Mouse (Mus musculus): Measurements from ENCODE around the gene 4922502D21Rik. TPM values are rescaled to one million over a fixed set of nuclear protein-coding genes. Genes with fewer than 3 reads are reported as not detected.

Gene 4922502D21Rik
- polyA plus RNA-seq, 1 experiment from 2014 or later: not detected

GRCm38 (mm10) chr6:129318395-129318794, 13.2 kb downstream of the 4922502D21Rik start:
- no peak for ATAC-seq
- H3K27ac ChIP-seq (ENCODE audit: low read length): no peak overlapping the region
- no peaks in the 10 kb centered on the region for H3K9me3 ChIP-seq (ENCODE audit: control insufficient read depth, low read length)
- H3K4me1 ChIP-seq (ENCODE audit: control insufficient read depth, insufficient read depth, low read length): no peaks in the 10 kb centered on the region
- no peak overlapping the region for H3K4me2 ChIP-seq (ENCODE audit: low read depth, low read length)
- H3K36me3 ChIP-seq (ENCODE audit: control insufficient read depth, insufficient read depth, low read length): no peaks in the 10 kb centered on the region
- no peak overlapping the region for H3K9ac ChIP-seq (ENCODE audit: low read depth, low read length)
- no peak overlapping the region for H3K4me3 ChIP-seq (ENCODE audit: low read length)
- WGBS: 60% methylated on average over 1 of the region's 1 CpGs
- no peaks in the 10 kb centered on the region for H3K27me3 ChIP-seq (replicated peaks; ENCODE audit: control insufficient read depth, insufficient read depth, low read length)

DNA sequence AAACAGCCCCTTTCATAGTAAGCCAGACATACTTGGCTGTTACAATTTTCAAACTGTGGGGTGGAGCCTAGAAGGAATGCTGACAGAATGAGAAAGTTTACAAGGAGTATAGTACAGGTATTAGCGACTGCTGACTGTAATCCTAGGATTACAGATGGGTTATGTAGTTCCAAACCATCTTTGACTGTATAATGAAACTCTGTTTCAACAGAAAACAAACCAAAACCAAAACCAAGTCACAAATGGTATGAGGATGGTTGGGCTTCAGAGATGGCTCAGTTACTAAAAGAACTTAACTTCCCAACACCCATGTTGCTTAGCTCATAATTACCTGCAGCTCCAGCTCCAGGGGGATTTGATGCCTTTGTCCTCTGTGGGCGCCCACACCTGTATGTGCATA, 15.1 kb downstream of the 4922502D21Rik start:
- no peak for ATAC-seq
- Histone ChIP-seq H3K27ac (ENCODE audit: low read length) (no peak overlapping the region), H3K36me3 (ENCODE audit: control insufficient read depth, insufficient read depth, low read length) (no peaks in the 10 kb centered on the region), H3K9me3 (ENCODE audit: control insufficient read depth, low read length) (no peaks in the 10 kb centered on the region), H3K9ac (ENCODE audit: low read depth, low read length) (no peak overlapping the region), H3K4me3 (ENCODE audit: low read length) (no peak overlapping the region), H3K4me1 (ENCODE audit: control insufficient read depth, insufficient read depth, low read length) (no peaks in the 10 kb centered on the region), H3K4me2 (ENCODE audit: low read depth, low read length) (no peak overlapping the region), H3K27me3 (replicated peaks; ENCODE audit: control insufficient read depth, insufficient read depth, low read length) (no peaks in the 10 kb centered on the region)
- 66% methylated on average over 2 of the region's 2 CpGs for WGBS

DNA sequence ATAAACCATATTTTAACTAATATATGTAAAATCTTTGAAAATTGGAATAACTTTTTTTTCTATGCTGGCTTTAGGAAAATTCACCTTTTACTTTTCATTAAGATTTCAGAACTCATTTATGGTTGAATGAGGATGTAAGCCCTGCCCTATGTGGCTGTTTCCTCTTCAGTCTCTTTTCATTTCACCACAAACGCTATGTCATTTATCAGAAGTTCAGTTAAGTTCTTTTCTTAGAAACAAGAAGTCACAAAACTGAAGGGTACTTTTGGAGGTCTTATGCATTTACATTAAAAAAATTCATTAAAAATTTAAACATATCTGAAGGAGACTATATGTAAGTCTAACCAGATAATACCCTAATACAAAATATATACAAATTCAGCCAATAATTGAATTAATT, 15.9 kb downstream of the 4922502D21Rik start:
- Histone ChIP-seq H3K4me3 (ENCODE audit: low read length) (no peak overlapping the region), H3K36me3 (ENCODE audit: control insufficient read depth, insufficient read depth, low read length) (no peaks in the 10 kb centered on the region), H3K27ac (ENCODE audit: low read length) (no peak overlapping the region), H3K4me1 (ENCODE audit: control insufficient read depth, insufficient read depth, low read length) (no peaks in the 10 kb centered on the region), H3K9me3 (ENCODE audit: control insufficient read depth, low read length) (no peaks in the 10 kb centered on the region), H3K9ac (ENCODE audit: low read depth, low read length) (no peak overlapping the region), H3K4me2 (ENCODE audit: low read depth, low read length) (no peak overlapping the region), H3K27me3 (replicated peaks; ENCODE audit: control insufficient read depth, insufficient read depth, low read length) (no peaks in the 10 kb centered on the region)
- ATAC-seq: no peak
- 90% methylated on average over 1 of the region's 1 CpGs for whole genome bisulfite sequencing

- Histone ChIP-seq H3K27ac (ENCODE audit: low read length) (no peak overlapping the region), H3K4me2 (ENCODE audit: low read depth, low read length) (no peak overlapping the region), H3K9ac (ENCODE audit: low read depth, low read length) (no peak overlapping the region), H3K4me3 (ENCODE audit: low read length) (no peak overlapping the region), H3K27me3 (replicated peaks; ENCODE audit: control insufficient read depth, insufficient read depth, low read length) (no peaks in the 10 kb centered on the region), H3K36me3 (ENCODE audit: control insufficient read depth, insufficient read depth, low read length) (no peaks in the 10 kb centered on the region), H3K9me3 (ENCODE audit: control insufficient read depth, low read length) (no peaks in the 10 kb centered on the region), H3K4me1 (ENCODE audit: control insufficient read depth, insufficient read depth, low read length) (no peaks in the 10 kb centered on the region)
- ATAC-seq: no peak
- WGBS: 90% methylated on average over 3 of the region's 3 CpGs
These were observed 16.9 kb downstream of the 4922502D21Rik start for GRCm38 (mm10) chr6:129314655-129315168.

DNA sequence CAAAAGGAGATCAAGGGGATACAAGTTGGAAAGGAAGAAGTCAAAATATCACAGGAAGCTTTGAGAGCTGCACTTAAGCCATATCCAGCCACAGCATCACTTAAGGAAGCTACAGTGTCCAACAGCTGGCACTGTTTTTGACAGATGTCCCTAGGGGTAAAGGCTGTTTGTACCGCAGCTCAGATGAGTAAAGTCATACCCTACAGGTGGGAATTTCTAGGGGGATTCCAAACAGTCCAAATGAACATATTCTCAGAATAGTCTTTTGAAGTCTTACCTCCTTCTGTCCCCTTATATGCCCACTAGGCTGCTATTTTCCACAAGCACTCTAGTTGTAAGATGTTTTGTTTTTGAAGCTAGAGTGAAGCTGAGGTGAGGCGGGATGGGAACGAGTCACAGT, 19.1 kb downstream of the 4922502D21Rik start:
- Histone ChIP-seq H3K27me3 (replicated peaks; ENCODE audit: control insufficient read depth, insufficient read depth, low read length) (no peaks in the 10 kb centered on the region), H3K9ac (ENCODE audit: low read depth, low read length) (no peak overlapping the region), H3K4me2 (ENCODE audit: low read depth, low read length) (no peak overlapping the region), H3K4me1 (ENCODE audit: control insufficient read depth, insufficient read depth, low read length) (no peaks in the 10 kb centered on the region), H3K36me3 (ENCODE audit: control insufficient read depth, insufficient read depth, low read length) (no peaks in the 10 kb centered on the region), H3K9me3 (ENCODE audit: control insufficient read depth, low read length) (no peaks in the 10 kb centered on the region), H3K4me3 (ENCODE audit: low read length) (no peak overlapping the region), H3K27ac (ENCODE audit: low read length) (no peak overlapping the region)
- WGBS: 79% methylated on average over 3 of the region's 3 CpGs
- ATAC-seq: no peak

DNA sequence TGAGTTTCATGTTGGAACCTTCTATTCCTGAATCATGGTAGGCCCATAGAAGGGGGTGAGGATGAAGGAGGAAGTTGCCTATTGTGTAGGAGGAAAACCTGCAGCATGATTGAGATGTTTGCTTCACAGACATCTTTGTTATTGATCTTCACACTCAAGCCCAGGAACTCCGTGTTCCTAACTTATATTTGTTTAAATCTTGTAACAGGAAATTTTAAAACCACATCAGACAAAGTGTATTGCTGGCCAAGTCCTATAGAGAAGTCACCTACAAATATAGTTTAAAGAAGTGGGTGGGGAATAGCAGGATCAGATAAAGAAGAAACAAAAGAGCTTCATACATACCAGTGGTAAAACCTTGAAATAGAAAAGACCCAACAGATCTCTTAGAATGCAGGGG, 27.4 kb downstream of the 4922502D21Rik start:
- H3K4me2 ChIP-seq (ENCODE audit: low read depth, low read length): no peak overlapping the region
- WGBS: 50% methylated on average over 1 of the region's 1 CpGs
- no peaks in the 10 kb centered on the region for H3K36me3 ChIP-seq (ENCODE audit: control insufficient read depth, insufficient read depth, low read length)

GRCm38 (mm10) chr6:129288708-129289107, 42.9 kb downstream of the 4922502D21Rik start:
- Histone ChIP-seq H3K9ac (ENCODE audit: low read depth, low read length) (no peak overlapping the region), H3K4me3 (ENCODE audit: low read length) (no peak overlapping the region), H3K9me3 (ENCODE audit: control insufficient read depth, low read length) (no peaks in the 10 kb centered on the region), H3K4me1 (ENCODE audit: control insufficient read depth, insufficient read depth, low read length) (no peaks in the 10 kb centered on the region), H3K27ac (ENCODE audit: low read length) (no peak overlapping the region), H3K27me3 (replicated peaks; ENCODE audit: control insufficient read depth, insufficient read depth, low read length) (no peaks in the 10 kb centered on the region), H3K4me2 (ENCODE audit: low read depth, low read length) (no peak overlapping the region), H3K36me3 (ENCODE audit: control insufficient read depth, insufficient read depth, low read length) (no peaks in the 10 kb centered on the region)
- ATAC-seq: no peak

More for the DNA sequence above, 27.4 kb downstream of the 4922502D21Rik start:
- no peak for ATAC-seq
- H3K4me1 ChIP-seq (ENCODE audit: control insufficient read depth, insufficient read depth, low read length): no peaks in the 10 kb centered on the region
- H3K9me3 ChIP-seq (ENCODE audit: control insufficient read depth, low read length): no peaks in the 10 kb centered on the region
- no peaks in the 10 kb centered on the region for H3K27me3 ChIP-seq (replicated peaks; ENCODE audit: control insufficient read depth, insufficient read depth, low read length)
- H3K4me3 ChIP-seq (ENCODE audit: low read length): no peak overlapping the region
- no peak overlapping the region for H3K9ac ChIP-seq (ENCODE audit: low read depth, low read length)
- H3K27ac ChIP-seq (ENCODE audit: low read length): no peak overlapping the region

DNA sequence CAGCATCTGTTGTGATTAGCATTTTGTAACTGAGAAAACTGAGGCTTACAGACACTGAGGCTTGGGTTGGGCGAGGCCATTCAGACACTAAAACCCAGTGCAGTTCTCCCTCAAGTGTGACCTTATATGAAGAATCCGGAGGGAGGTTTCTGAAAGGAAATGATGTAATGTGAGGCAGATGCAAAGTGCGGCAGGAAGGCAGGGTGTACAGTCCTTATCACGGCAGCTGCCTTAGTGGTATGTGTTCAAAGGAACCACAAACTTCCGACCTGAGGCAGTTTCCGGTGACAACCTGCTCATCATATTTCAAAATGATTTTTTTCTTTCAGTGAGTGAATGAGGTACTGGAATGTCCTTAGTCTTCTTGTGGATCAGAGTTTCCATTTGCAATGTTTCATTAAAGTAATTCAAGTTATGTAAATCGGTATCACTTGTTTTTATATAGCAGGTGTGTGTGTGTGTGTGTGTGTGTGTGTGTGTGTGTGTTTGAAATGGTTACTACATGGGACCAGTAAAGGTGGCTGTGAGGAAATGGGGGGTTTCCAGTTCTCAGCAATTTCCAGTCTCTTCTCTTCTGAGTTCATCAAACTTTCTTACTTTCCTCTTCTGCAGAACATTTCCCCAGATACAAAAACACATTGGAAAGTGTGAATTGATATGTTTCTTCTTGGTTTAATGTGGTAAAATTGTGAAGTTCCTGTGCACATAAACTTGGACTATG, 47.1 kb downstream of the 4922502D21Rik start:
- ATAC-seq: no peak
- H3K4me1 ChIP-seq (ENCODE audit: control insufficient read depth, insufficient read depth, low read length): no peaks in the 10 kb centered on the region
- H3K27me3 ChIP-seq (replicated peaks; ENCODE audit: control insufficient read depth, insufficient read depth, low read length): no peaks in the 10 kb centered on the region
- 68% methylated on average over 7 of the region's 7 CpGs for WGBS
- no peak overlapping the region for H3K27ac ChIP-seq (ENCODE audit: low read length)
- no peaks in the 10 kb centered on the region for H3K9me3 ChIP-seq (ENCODE audit: control insufficient read depth, low read length)
- no peak overlapping the region for H3K9ac ChIP-seq (ENCODE audit: low read depth, low read length)
- no peak overlapping the region for H3K4me2 ChIP-seq (ENCODE audit: low read depth, low read length)
- H3K4me3 ChIP-seq (ENCODE audit: low read length): no peak overlapping the region
- H3K36me3 ChIP-seq (ENCODE audit: control insufficient read depth, insufficient read depth, low read length): no peaks in the 10 kb centered on the region

GRCm38 (mm10) chr6:129283271-129283670, 48.3 kb downstream of the 4922502D21Rik start:
- Histone ChIP-seq H3K27ac (ENCODE audit: low read length) (no peak overlapping the region), H3K9ac (ENCODE audit: low read depth, low read length) (no peak overlapping the region), H3K4me3 (ENCODE audit: low read length) (no peak overlapping the region), H3K4me1 (ENCODE audit: control insufficient read depth, insufficient read depth, low read length) (no peaks in the 10 kb centered on the region), H3K36me3 (ENCODE audit: control insufficient read depth, insufficient read depth, low read length) (no peaks in the 10 kb centered on the region), H3K4me2 (ENCODE audit: low read depth, low read length) (no peak overlapping the region), H3K27me3 (replicated peaks; ENCODE audit: control insufficient read depth, insufficient read depth, low read length) (no peaks in the 10 kb centered on the region), H3K9me3 (ENCODE audit: control insufficient read depth, low read length) (no peaks in the 10 kb centered on the region)
- ATAC-seq: no peak
- 66% methylated on average over 3 of the region's 3 CpGs for WGBS

- no peaks in the 10 kb centered on the region for H3K9me3 ChIP-seq (ENCODE audit: control insufficient read depth, low read length)
- H3K36me3 ChIP-seq (ENCODE audit: control insufficient read depth, insufficient read depth, low read length): no peaks in the 10 kb centered on the region
- ATAC-seq: no peak
- H3K4me3 ChIP-seq (ENCODE audit: low read length): no peak overlapping the region
- no peak overlapping the region for H3K9ac ChIP-seq (ENCODE audit: low read depth, low read length)
- WGBS: 90% methylated on average over 2 of the region's 2 CpGs
- no peak overlapping the region for H3K4me2 ChIP-seq (ENCODE audit: low read depth, low read length)
- no peak overlapping the region for H3K27ac ChIP-seq (ENCODE audit: low read length)
- no peaks in the 10 kb centered on the region for H3K4me1 ChIP-seq (ENCODE audit: control insufficient read depth, insufficient read depth, low read length)
- H3K27me3 ChIP-seq (replicated peaks; ENCODE audit: control insufficient read depth, insufficient read depth, low read length): no peaks in the 10 kb centered on the region
These were observed 55.1 kb downstream of the 4922502D21Rik start for GRCm38 (mm10) chr6:129276483-129276882.
